Mouse (Mus musculus) kidney, embryonic 15.5 days (tissue): ENCODE results near the gene Acsbg1. TPM values are rescaled to one million over a fixed set of nuclear protein-coding genes. Genes with fewer than 3 reads are reported as not detected.

Source experiments
- ATAC-seq: fragments of 200-750 bp; cut with Nextera tagmentation; replicated peaks from 2 replicates; pipeline ENCODE4 v1.8.0; 2017; ENCODE audit warnings: moderate TSS enrichment; ENCODE audit not compliant: low FRiP score
- H3K27ac ChIP-seq: fragments of 300-500 bp; sonication (generic); 2 replicates; pipeline ENCODE4 v1.5.1; 2015; ENCODE audit warnings: mild to moderate bottlenecking, inconsistent platforms
- H3K27me3 ChIP-seq: fragments of 300-500 bp; sonication (generic); 2 replicates; pipeline ENCODE4 v1.6.1; 2015; ENCODE audit warnings: inconsistent platforms
- H3K36me3 ChIP-seq: fragments of 300-500 bp; sonication (generic); 2 replicates; pipeline ENCODE4 v1.6.1; 2015; ENCODE audit warnings: inconsistent platforms
- H3K4me1 ChIP-seq: fragments of 300-500 bp; sonication (generic); 2 replicates; pipeline ENCODE4 v1.6.1; 2015; ENCODE audit warnings: inconsistent platforms
- H3K4me2 ChIP-seq: fragments of 300-500 bp; sonication (generic); 2 replicates; pipeline ENCODE4 v1.6.1; 2015; ENCODE audit warnings: moderate library complexity, mild to moderate bottlenecking, inconsistent platforms
- H3K4me3 ChIP-seq: fragments of 300-500 bp; sonication (generic); replicated peaks from 2 replicates; pipeline ENCODE4 v1.5.1; 2015; ENCODE audit warnings: mild to moderate bottlenecking, inconsistent platforms
- H3K9ac ChIP-seq: fragments of 300-500 bp; sonication (generic); 2 replicates; pipeline ENCODE4 v1.6.1; 2015; ENCODE audit warnings: mild to moderate bottlenecking, inconsistent platforms
- H3K9me3 ChIP-seq: fragments of 300-500 bp; sonication (generic); replicated peaks from 2 replicates; pipeline ENCODE4 v1.6.1; 2016; ENCODE audit warnings: inconsistent platforms
- whole genome bisulfite sequencing: fragments of 180-500 bp; shearing (Covaris S2); methylation state at CpG from one replicate; pipeline ENCODE4 v1.1.7; 2015; ENCODE audit warnings: mixed read lengths; 5-methylcytosine and 5-hydroxymethylcytosine counted together
- polyA plus RNA-seq: library from polyadenylated mRNA; unstranded; fragments of >200 nt; fragmentation: Nextera tagmentation; extraction: Ambion mirVana; gene quantifications from 2 replicates; pipeline ENCODE4 v1.2.1, GENCODE M21; 2015

Gene Acsbg1
- polyA plus RNA-seq, 1 experiment from 2014 or later, result 4.6 TPM

GRCm38 (mm10) chr9:54664358-54664757 lies 2.7 kb upstream of the Acsbg1 start:
- Histone ChIP-seq H3K4me1 (peaks cover 14% of the 10 kb centered on the region), H3K27me3 (no peaks in the 10 kb centered on the region), H3K4me3 (no peak overlapping the region), H3K9me3 (no peaks in the 10 kb centered on the region), H3K27ac (no peak overlapping the region), H3K4me2 (no peak overlapping the region), H3K36me3 (no peaks in the 10 kb centered on the region), H3K9ac (no peak overlapping the region)
- no peak for ATAC-seq
- 78% methylated on average over 9 of the region's 9 CpGs for WGBS

DNA sequence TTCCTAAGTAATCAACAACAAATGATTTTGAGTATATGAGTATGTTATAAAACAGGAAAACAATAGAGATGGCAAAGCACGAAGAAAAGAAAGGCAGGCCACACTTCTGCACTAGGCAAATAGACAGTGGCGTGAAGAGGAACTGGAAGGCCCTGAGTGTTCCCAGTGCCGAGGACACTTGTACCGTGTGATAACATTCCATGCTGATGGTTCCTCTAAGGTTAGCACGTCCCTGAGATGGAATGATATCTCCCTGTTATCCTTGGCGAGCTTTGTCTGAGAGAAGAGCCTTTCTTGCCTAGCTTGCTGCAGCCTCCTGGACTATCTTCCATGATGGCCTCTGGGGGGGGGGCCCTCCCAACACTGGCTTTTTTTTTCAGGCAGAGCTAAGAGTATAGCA lies 2.9 kb downstream of the Acsbg1 start:
- Histone ChIP-seq H3K4me1 (peaks cover 14% of the 10 kb centered on the region), H3K36me3 (no peaks in the 10 kb centered on the region), H3K4me2 (no peak overlapping the region), H3K4me3 (no peak overlapping the region), H3K9ac (no peak overlapping the region), H3K9me3 (no peaks in the 10 kb centered on the region), H3K27ac (no peak overlapping the region), H3K27me3 (no peaks in the 10 kb centered on the region)
- 84% methylated on average over 6 of the region's 6 CpGs for WGBS
- no peak for ATAC-seq

GRCm38 (mm10) chr9:54656402-54656801 lies 5.3 kb downstream of the Acsbg1 start:
- WGBS, result 82% methylated on average over 6 of the region's 6 CpGs
- H3K4me1 ChIP-seq, result peaks cover 2% of the 10 kb centered on the region
- no peaks in the 10 kb centered on the region for H3K9me3 ChIP-seq
- H3K36me3 ChIP-seq, result no peaks in the 10 kb centered on the region
- no peak overlapping the region for H3K4me2 ChIP-seq
- H3K4me3 ChIP-seq, result no peak overlapping the region
- H3K9ac ChIP-seq, result no peak overlapping the region
- H3K27ac ChIP-seq, result no peak overlapping the region
- no peaks in the 10 kb centered on the region for H3K27me3 ChIP-seq
- no peak for ATAC-seq

GRCm38 (mm10) chr9:54655846-54656245 lies 5.8 kb downstream of the Acsbg1 start:
- WGBS, result 72% methylated on average over 2 of the region's 2 CpGs
- H3K4me3 ChIP-seq, result no peak overlapping the region
- H3K9me3 ChIP-seq, result no peaks in the 10 kb centered on the region
- no peak overlapping the region for H3K9ac ChIP-seq
- H3K4me2 ChIP-seq, result no peak overlapping the region
- no peaks in the 10 kb centered on the region for H3K36me3 ChIP-seq
- no peak overlapping the region for H3K27ac ChIP-seq
- no peak for ATAC-seq
- H3K4me1 ChIP-seq, result no peaks in the 10 kb centered on the region
- no peaks in the 10 kb centered on the region for H3K27me3 ChIP-seq

- ATAC-seq, result no peak
- H3K27ac ChIP-seq, result no peak overlapping the region
- no peak overlapping the region for H3K9ac ChIP-seq
- no peaks in the 10 kb centered on the region for H3K9me3 ChIP-seq
- H3K4me2 ChIP-seq, result no peak overlapping the region
- 88% methylated on average over 2 of the region's 2 CpGs for WGBS
- no peak overlapping the region for H3K4me3 ChIP-seq
- H3K4me1 ChIP-seq, result 0 out of 2 replicates have a peak, but pooled peaks cover under 1% of the 10 kb centered on the region
- H3K36me3 ChIP-seq, result no peaks in the 10 kb centered on the region
- no peaks in the 10 kb centered on the region for H3K27me3 ChIP-seq
Observed at GRCm38 (mm10) chr9:54652778-54653177, 8.9 kb downstream of the Acsbg1 start.

DNA sequence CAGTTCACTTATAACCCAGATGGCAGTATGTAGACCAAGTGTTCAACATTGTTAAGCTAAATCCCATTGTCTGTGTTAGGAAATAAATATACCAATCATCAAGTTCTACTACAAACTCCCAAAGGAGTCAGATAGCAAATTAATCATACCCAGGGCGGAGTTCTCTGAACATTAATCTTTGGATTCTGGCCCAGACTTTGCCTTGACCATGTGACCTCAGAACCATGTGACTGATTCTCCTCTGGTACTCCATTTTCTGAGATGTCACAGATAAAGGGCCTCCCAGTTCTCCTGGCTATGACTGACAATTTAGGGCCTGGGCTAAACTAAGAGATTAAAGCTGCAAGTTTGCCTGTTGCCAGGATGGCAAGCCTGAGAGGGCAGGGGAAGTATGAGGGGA lies 12.3 kb downstream of the Acsbg1 start:
- Histone ChIP-seq H3K9me3 (no peaks in the 10 kb centered on the region), H3K27me3 (0 out of 2 replicates have a peak, but pooled peaks cover 4% of the 10 kb centered on the region), H3K36me3 (no peaks in the 10 kb centered on the region), H3K4me1 (0 out of 2 replicates have a peak, but pooled peaks cover 3% of the 10 kb centered on the region), H3K9ac (no peak overlapping the region), H3K27ac (no peak overlapping the region), H3K4me3 (no peak overlapping the region), H3K4me2 (no peak overlapping the region)
- ATAC-seq, result no peak
- 80% methylated on average over 1 of the region's 1 CpGs for WGBS

DNA sequence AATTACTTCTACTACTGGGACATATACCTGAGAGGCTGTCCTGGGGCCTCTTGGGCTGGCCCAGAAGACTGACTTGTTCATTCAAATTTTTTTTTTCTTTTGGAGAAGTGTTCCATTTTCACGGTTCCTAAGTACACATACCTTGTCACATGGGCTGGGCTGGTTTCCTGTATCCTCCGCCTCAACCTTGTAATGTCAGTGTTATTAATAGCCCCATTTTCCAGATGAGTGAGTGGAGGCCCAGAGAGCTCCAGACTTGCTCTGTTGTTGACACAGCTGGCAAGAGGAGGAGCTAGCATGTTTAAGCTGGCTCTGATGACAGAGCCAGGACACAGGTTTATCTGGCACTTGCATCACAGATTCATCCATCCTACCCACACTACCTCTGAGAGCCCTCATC lies 14.2 kb downstream of the Acsbg1 start:
- 0 out of 2 replicates have a peak, but pooled peaks have one; percentile 40 for ATAC-seq
- no peak overlapping the region for H3K27ac ChIP-seq
- H3K9ac ChIP-seq, result no peak overlapping the region
- 0 out of 2 replicates have a peak, but pooled peaks cover 3% of the 10 kb centered on the region for H3K4me1 ChIP-seq
- no peak overlapping the region for H3K4me2 ChIP-seq
- WGBS, result 34% methylated on average over 2 of the region's 2 CpGs
- 0 out of 2 replicates have a peak, but pooled peaks cover 7% of the 10 kb centered on the region for H3K27me3 ChIP-seq
- H3K9me3 ChIP-seq, result no peaks in the 10 kb centered on the region
- H3K4me3 ChIP-seq, result no peak overlapping the region
- no peaks in the 10 kb centered on the region for H3K36me3 ChIP-seq

GRCm38 (mm10) chr9:54646252-54646651 lies 15.4 kb downstream of the Acsbg1 start:
- no peak for ATAC-seq
- Histone ChIP-seq H3K27ac (no peak overlapping the region), H3K27me3 (0 out of 2 replicates have a peak, but pooled peaks cover 7% of the 10 kb centered on the region), H3K9me3 (no peaks in the 10 kb centered on the region), H3K4me1 (0 out of 2 replicates have a peak, but pooled peaks cover 3% of the 10 kb centered on the region), H3K4me3 (no peak overlapping the region), H3K4me2 (no peak overlapping the region), H3K9ac (no peak overlapping the region), H3K36me3 (no peaks in the 10 kb centered on the region)
- 74% methylated on average over 9 of the region's 9 CpGs for WGBS

- Histone ChIP-seq H3K27ac (no peak overlapping the region), H3K36me3 (no peaks in the 10 kb centered on the region), H3K9ac (no peak overlapping the region), H3K4me3 (no peak overlapping the region), H3K9me3 (no peaks in the 10 kb centered on the region), H3K4me1 (0 out of 2 replicates have a peak, but pooled peaks cover 3% of the 10 kb centered on the region), H3K27me3 (0 out of 2 replicates have a peak, but pooled peaks cover 7% of the 10 kb centered on the region), H3K4me2 (no peak overlapping the region)
- 79% methylated on average over 6 of the region's 6 CpGs for WGBS
- ATAC-seq, result no peak
Observed at GRCm38 (mm10) chr9:54645530-54645929, 16.1 kb downstream of the Acsbg1 start.

DNA sequence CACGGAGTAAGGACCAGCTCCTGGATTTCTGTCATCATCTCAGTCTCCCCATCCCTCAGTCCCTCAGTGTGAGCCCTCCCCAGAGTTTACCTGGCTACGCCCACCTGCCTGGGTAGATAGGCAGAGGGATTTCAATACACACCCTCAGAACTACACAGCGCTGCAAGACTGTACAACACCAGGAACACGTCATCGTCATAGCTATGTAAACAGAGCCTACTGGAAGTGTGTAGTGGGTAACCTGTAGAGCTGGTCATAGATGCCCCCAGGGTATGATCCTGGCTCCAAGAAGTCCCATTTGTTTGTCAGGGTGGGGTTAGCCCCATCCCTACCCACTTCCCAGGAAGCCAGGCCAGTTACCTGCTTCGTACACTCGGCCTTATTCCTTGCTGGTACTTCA lies 18.5 kb downstream of the Acsbg1 start:
- H3K27me3 ChIP-seq, result 0 out of 2 replicates have a peak, but pooled peaks cover 7% of the 10 kb centered on the region
- H3K4me1 ChIP-seq, result 0 out of 2 replicates have a peak, but pooled peaks cover 3% of the 10 kb centered on the region
- no peak overlapping the region for H3K9ac ChIP-seq
- no peaks in the 10 kb centered on the region for H3K9me3 ChIP-seq
- no peak for ATAC-seq
- H3K4me3 ChIP-seq, result no peak overlapping the region
- no peaks in the 10 kb centered on the region for H3K36me3 ChIP-seq
- no peak overlapping the region for H3K4me2 ChIP-seq
- no peak overlapping the region for H3K27ac ChIP-seq
- 91% methylated on average over 7 of the region's 7 CpGs for WGBS

DNA sequence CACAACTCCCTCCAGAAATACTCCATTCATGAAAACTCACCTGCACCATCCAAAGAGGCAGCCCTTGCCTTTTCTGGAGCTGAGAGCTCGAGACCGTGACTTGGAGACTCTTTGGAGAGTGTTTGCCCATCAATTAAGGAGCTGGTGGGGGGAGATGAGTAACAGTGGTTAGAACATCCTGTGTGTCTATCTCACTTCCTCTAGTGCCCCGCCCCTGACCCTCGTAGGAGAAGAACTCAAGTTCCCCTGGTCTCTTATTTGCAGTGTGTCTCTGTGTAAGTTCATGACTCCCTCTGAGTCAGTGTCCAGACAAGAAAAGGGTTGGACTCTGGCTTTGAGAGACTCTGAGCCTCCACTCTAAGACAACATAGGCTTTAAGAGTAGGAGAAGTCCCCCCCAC lies 19.1 kb downstream of the Acsbg1 start:
- H3K36me3 ChIP-seq, result no peaks in the 10 kb centered on the region
- no peak for ATAC-seq
- WGBS, result 85% methylated on average over 4 of the region's 4 CpGs

GRCm38 (mm10) chr9:54642149-54642548 lies 19.5 kb downstream of the Acsbg1 start:
- H3K4me3 ChIP-seq, result no peak overlapping the region
- WGBS, result 60% methylated on average over 2 of the region's 2 CpGs
- ATAC-seq, result no peak

More for the DNA sequence above, 19.1 kb downstream of the Acsbg1 start:
- Histone ChIP-seq H3K9me3 (no peaks in the 10 kb centered on the region), H3K4me2 (no peak overlapping the region), H3K27ac (no peak overlapping the region), H3K27me3 (0 out of 2 replicates have a peak, but pooled peaks cover 7% of the 10 kb centered on the region), H3K4me3 (no peak overlapping the region), H3K9ac (no peak overlapping the region), H3K4me1 (0 out of 2 replicates have a peak, but pooled peaks cover under 1% of the 10 kb centered on the region)

DNA sequence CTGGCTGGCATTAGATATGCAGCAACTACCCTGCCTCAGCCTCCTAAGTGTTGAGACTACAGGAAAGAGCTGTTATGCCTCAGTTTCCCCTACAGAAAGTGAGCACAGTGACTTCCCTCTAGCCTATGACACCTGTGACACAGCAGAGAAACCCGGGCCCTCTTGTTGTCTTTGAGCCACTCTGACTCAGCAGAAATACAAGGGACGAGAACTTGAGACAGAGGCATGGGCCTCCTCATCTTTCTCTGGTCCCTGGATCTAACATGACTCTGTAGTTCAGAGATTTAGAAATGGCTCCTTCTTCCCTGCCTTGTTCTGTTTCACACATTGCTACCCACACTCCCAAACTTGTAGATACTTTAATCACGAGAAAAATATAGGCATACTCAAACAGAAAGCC lies 20.1 kb downstream of the Acsbg1 start:
- no peaks in the 10 kb centered on the region for H3K4me1 ChIP-seq
- H3K4me2 ChIP-seq, result no peak overlapping the region
- no peak overlapping the region for H3K4me3 ChIP-seq
- no peak overlapping the region for H3K27ac ChIP-seq
- ATAC-seq, result no peak
- WGBS, result 70% methylated on average over 3 of the region's 3 CpGs
- H3K27me3 ChIP-seq, result 0 out of 2 replicates have a peak, but pooled peaks cover 7% of the 10 kb centered on the region
- no peak overlapping the region for H3K9ac ChIP-seq
- H3K36me3 ChIP-seq, result no peaks in the 10 kb centered on the region
- H3K9me3 ChIP-seq, result no peaks in the 10 kb centered on the region

More at GRCm38 (mm10) chr9:54642149-54642548, 19.5 kb downstream of the Acsbg1 start:
- H3K27me3 ChIP-seq, result 0 out of 2 replicates have a peak, but pooled peaks cover 7% of the 10 kb centered on the region
- no peak overlapping the region for H3K27ac ChIP-seq
- H3K36me3 ChIP-seq, result no peaks in the 10 kb centered on the region
- H3K9me3 ChIP-seq, result no peaks in the 10 kb centered on the region
- H3K9ac ChIP-seq, result no peak overlapping the region
- no peaks in the 10 kb centered on the region for H3K4me1 ChIP-seq
- H3K4me2 ChIP-seq, result no peak overlapping the region
